Mouse (Mus musculus): ENCODE measurements around the gene Itpk1. TPM values are rescaled to one million over a fixed set of nuclear protein-coding genes. Genes with fewer than 3 reads are reported as not detected.

Gene Itpk1
- polyA plus RNA-seq, 1 experiment, result 4.5 TPM

DNA sequence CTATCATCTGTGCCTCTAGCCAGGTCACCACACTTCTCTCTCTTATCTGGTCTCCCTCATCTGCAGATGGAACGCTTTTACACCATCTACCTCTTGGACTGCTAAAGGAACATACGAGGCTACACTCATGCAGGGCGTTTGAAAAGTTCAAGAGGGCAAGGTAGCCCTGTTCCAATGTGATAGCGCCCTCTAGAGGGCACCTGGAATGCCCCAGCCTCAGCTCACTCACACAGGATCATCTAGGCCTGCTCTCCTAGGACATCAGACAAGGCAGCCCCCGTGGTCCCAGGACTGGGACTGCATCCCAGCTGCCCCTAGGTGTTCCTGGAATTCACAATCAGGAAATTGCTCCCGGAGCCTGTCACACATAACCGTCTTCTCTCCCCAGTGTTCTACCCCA, 108.3 kb downstream of the Itpk1 start:
- no peak overlapping the region for H3K4me3 ChIP-seq (ENCODE audit: insufficient read depth, poor library complexity, severe bottlenecking)

DNA sequence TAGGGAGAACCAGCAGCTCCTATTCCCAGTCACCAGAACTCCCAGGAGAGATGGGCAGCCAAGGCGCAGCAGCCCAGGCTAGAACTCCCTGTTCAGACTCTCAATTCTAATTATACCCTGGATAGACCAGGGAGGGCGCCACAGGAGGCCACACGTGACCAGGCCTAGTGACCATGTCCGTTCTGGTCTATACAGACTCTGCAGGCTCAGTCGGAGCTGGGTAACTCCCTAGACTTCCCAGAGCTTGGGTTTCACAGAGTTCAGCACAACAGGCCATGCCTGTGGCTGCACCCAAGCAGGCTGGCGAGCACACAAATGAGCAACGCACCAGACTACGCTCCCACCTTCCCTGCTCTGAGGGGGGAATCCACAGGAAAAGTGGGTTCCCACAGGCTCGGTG, 110.1 kb downstream of the Itpk1 start:
- Histone ChIP-seq H3K79me3 (ENCODE audit: low read depth) (no peaks in the 10 kb centered on the region), H3K27me3 (ENCODE audit: control insufficient read depth, insufficient read depth, insufficient read length) (no peaks in the 10 kb centered on the region), H3K4me3 (ENCODE audit: insufficient read depth, poor library complexity, severe bottlenecking) (no peak overlapping the region), H3K36me3 (ENCODE audit: control insufficient read depth, insufficient read depth) (no peaks in the 10 kb centered on the region), H3K79me2 (ENCODE audit: control insufficient read depth, insufficient read depth) (no peaks in the 10 kb centered on the region), H3ac (ENCODE audit: control insufficient read depth, insufficient read length, low read depth) (no peak overlapping the region)
- TF ChIP-seq USF1 (IDR thresholded peaks at IDR 0.05; ENCODE audit: low read depth) (no peak), MYOG (IDR thresholded peaks at IDR 0.05; ENCODE audit: control insufficient read depth, extremely low read depth, insufficient read length) (no peak), CEBPB (IDR thresholded peaks at IDR 0.05; ENCODE audit: low read depth) (no peak), FOSL1 (IDR thresholded peaks at IDR 0.05; ENCODE audit: insufficient read depth, low read length, poor library complexity, severe bottlenecking) (no peak), CTCF (IDR thresholded peaks at IDR 0.05; ENCODE audit: control insufficient read depth, insufficient read depth, insufficient read length) (no peak)

More for the DNA sequence above, 108.3 kb downstream of the Itpk1 start:
- no peaks in the 10 kb centered on the region for H3K36me3 ChIP-seq (ENCODE audit: control insufficient read depth, insufficient read depth)
- no peaks in the 10 kb centered on the region for H3K79me3 ChIP-seq (ENCODE audit: low read depth)
- no peak overlapping the region for H3ac ChIP-seq (ENCODE audit: control insufficient read depth, insufficient read length, low read depth)
- TF ChIP-seq MYOD1 (IDR thresholded peaks at IDR 0.05; ENCODE audit: control insufficient read depth, insufficient read length, low read depth) (no peak), CTCF (IDR thresholded peaks at IDR 0.05; ENCODE audit: control insufficient read depth, insufficient read depth, insufficient read length) (no peak), FOSL1 (IDR thresholded peaks at IDR 0.05; ENCODE audit: insufficient read depth, low read length, poor library complexity, severe bottlenecking) (no peak), MAX (IDR thresholded peaks at IDR 0.05) (no peak), USF1 (IDR thresholded peaks at IDR 0.05; ENCODE audit: low read depth) (no peak), MYOG (IDR thresholded peaks at IDR 0.05; ENCODE audit: control insufficient read depth, extremely low read depth, insufficient read length) (no peak), CEBPB (IDR thresholded peaks at IDR 0.05; ENCODE audit: low read depth) (no peak)
- no peaks in the 10 kb centered on the region for H3K79me2 ChIP-seq (ENCODE audit: control insufficient read depth, insufficient read depth)
- H3K27me3 ChIP-seq (ENCODE audit: control insufficient read depth, insufficient read depth, insufficient read length), result no peaks in the 10 kb centered on the region

DNA sequence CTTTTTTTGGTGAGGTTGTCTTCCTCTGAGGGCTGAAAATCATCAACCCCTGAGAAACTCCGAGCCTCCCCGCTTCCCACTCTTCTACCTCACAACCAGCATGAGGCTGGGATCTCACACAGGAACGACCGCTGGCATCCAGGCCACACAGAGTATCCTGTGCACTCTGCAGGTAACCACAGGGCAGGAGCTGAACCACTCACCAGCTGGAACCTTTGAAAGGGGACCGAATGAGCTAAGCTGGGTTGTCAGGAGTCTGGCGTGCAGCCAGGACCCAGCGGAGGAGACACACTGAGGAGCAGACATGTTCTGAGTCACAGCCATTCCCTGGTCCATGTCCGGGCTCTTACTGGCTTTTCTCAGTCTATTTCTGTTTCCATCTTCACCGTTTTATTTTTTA, 111.0 kb downstream of the Itpk1 start:
- Histone ChIP-seq H3K79me3 (ENCODE audit: low read depth) (no peaks in the 10 kb centered on the region), H3K36me3 (ENCODE audit: control insufficient read depth, insufficient read depth) (no peaks in the 10 kb centered on the region), H3K4me3 (ENCODE audit: insufficient read depth, poor library complexity, severe bottlenecking) (no peak overlapping the region), H3K79me2 (ENCODE audit: control insufficient read depth, insufficient read depth) (no peaks in the 10 kb centered on the region), H3ac (ENCODE audit: control insufficient read depth, insufficient read length, low read depth) (no peak overlapping the region), H3K27me3 (ENCODE audit: control insufficient read depth, insufficient read depth, insufficient read length) (no peaks in the 10 kb centered on the region)
- TF ChIP-seq USF1 (IDR thresholded peaks at IDR 0.05; ENCODE audit: low read depth) (no peak), FOSL1 (IDR thresholded peaks at IDR 0.05; ENCODE audit: insufficient read depth, low read length, poor library complexity, severe bottlenecking) (no peak), MYOG (IDR thresholded peaks at IDR 0.05; ENCODE audit: control insufficient read depth, extremely low read depth, insufficient read length) (no peak), CTCF (IDR thresholded peaks at IDR 0.05; ENCODE audit: control insufficient read depth, insufficient read depth, insufficient read length) (no peak), CEBPB (IDR thresholded peaks at IDR 0.05; ENCODE audit: low read depth) (no peak), MAX (IDR thresholded peaks at IDR 0.05) (no peak), MYOD1 (IDR thresholded peaks at IDR 0.05; ENCODE audit: control insufficient read depth, insufficient read length, low read depth) (no peak)

DNA sequence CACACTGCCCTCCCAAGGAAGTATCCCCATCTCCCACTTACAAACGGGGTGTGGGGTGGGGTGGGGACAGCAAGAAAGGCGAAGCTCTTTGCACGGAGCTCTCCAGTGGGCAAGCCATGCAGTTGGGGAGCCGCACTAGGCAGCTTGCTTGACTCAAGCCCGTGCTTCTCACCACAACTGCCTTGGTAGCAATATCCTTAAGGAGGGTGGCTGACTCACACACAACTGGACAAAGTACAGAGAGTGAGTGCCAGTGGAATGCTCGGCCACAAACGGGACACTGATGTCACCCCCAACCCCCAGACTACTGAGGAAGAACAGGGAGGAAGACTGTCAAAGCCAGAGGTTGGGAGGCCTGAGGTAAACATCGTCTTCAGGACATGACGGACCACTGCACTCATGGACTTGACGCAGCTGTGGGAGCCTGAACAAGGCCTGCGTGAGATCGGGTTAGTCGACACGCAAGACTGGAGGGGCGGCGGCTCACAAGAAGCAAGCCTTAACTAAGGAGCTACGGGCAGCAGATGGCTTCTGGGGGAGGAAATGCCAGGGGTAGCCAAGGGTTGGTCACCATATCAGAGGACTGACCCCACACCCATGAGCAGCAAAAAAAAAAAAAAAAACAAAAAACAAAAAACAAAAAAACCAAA, 113.9 kb downstream of the Itpk1 start:
- no peaks in the 10 kb centered on the region for H3K27me3 ChIP-seq (ENCODE audit: control insufficient read depth, insufficient read depth, insufficient read length)
- H3K36me3 ChIP-seq (ENCODE audit: control insufficient read depth, insufficient read depth), result no peaks in the 10 kb centered on the region
- no peaks in the 10 kb centered on the region for H3K79me2 ChIP-seq (ENCODE audit: control insufficient read depth, insufficient read depth)
- no peak overlapping the region for H3ac ChIP-seq (ENCODE audit: control insufficient read depth, insufficient read length, low read depth)
- no peaks in the 10 kb centered on the region for H3K79me3 ChIP-seq (ENCODE audit: low read depth)
- H3K4me3 ChIP-seq (ENCODE audit: insufficient read depth, poor library complexity, severe bottlenecking), result no peak overlapping the region
- TF ChIP-seq MAX (IDR thresholded peaks at IDR 0.05), result no peak
- no peak for TF ChIP-seq MYOD1 (IDR thresholded peaks at IDR 0.05; ENCODE audit: control insufficient read depth, insufficient read length, low read depth)
- no peak for TF ChIP-seq USF1 (IDR thresholded peaks at IDR 0.05; ENCODE audit: low read depth)
- no peak for TF ChIP-seq FOSL1 (IDR thresholded peaks at IDR 0.05; ENCODE audit: insufficient read depth, low read length, poor library complexity, severe bottlenecking)
- TF ChIP-seq CTCF (IDR thresholded peaks at IDR 0.05; ENCODE audit: control insufficient read depth, insufficient read depth, insufficient read length), result no peak
- TF ChIP-seq CEBPB (IDR thresholded peaks at IDR 0.05; ENCODE audit: low read depth), result no peak

DNA sequence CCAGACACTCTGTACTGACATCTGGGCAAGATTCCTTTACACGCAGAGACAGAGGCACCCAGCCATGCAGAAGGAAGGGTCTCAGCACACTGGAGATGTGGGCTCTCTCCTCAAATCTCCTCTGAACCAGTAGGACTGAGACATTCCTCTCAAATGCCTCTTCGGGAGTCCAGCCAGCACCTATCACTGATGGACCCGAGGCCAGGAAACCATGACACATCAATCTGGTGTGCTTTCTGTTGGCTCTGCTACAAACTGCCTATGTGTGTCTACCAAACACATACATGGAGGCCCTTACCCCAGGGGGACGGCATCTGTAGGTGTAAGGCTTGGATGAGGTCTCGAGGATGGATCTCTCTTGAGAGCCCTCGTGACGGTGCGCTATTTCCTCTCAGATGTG, 117.6 kb downstream of the Itpk1 start:
- Histone ChIP-seq H3K27me3 (ENCODE audit: control insufficient read depth, insufficient read depth, insufficient read length) (no peaks in the 10 kb centered on the region), H3K79me3 (ENCODE audit: low read depth) (no peaks in the 10 kb centered on the region), H3ac (ENCODE audit: control insufficient read depth, insufficient read length, low read depth) (no peak overlapping the region), H3K36me3 (ENCODE audit: control insufficient read depth, insufficient read depth) (no peaks in the 10 kb centered on the region), H3K4me3 (ENCODE audit: insufficient read depth, poor library complexity, severe bottlenecking) (no peak overlapping the region), H3K79me2 (ENCODE audit: control insufficient read depth, insufficient read depth) (no peaks in the 10 kb centered on the region)
- TF ChIP-seq MYOD1 (IDR thresholded peaks at IDR 0.05; ENCODE audit: control insufficient read depth, insufficient read length, low read depth), result no peak
- no peak for TF ChIP-seq MAX (IDR thresholded peaks at IDR 0.05)
- no peak for TF ChIP-seq FOSL1 (IDR thresholded peaks at IDR 0.05; ENCODE audit: insufficient read depth, low read length, poor library complexity, severe bottlenecking)
- no peak for TF ChIP-seq CTCF (IDR thresholded peaks at IDR 0.05; ENCODE audit: control insufficient read depth, insufficient read depth, insufficient read length)
- TF ChIP-seq USF1 (IDR thresholded peaks at IDR 0.05; ENCODE audit: low read depth), result no peak
- no peak for TF ChIP-seq MYOG (IDR thresholded peaks at IDR 0.05; ENCODE audit: control insufficient read depth, extremely low read depth, insufficient read length)
- TF ChIP-seq CEBPB (IDR thresholded peaks at IDR 0.05; ENCODE audit: low read depth), result no peak

All from C2C12 (cell line).